Mouse (Mus musculus): ENCODE data around the gene Tecta. TPM values are rescaled to one million over a fixed set of nuclear protein-coding genes. Genes with fewer than 3 reads are reported as not detected.

The Tecta gene
- polyA plus RNA-seq, 1 experiment, result not detected

- no peak for TF ChIP-seq GATA1 (IDR thresholded peaks at IDR 0.05; ENCODE audit: low read length)
Measured at GRCm38 (mm10) chr9:42339151-42339550, 60.6 kb downstream of the Tecta start.

GRCm38 (mm10) chr9:42337026-42337425, 62.7 kb downstream of the Tecta start:
- TF ChIP-seq GATA1 (IDR thresholded peaks at IDR 0.05; ENCODE audit: low read length), result no peak

GRCm38 (mm10) chr9:42336575-42336974, 63.2 kb downstream of the Tecta start:
- TF ChIP-seq GATA1 (IDR thresholded peaks at IDR 0.05; ENCODE audit: low read length), result no peak

GRCm38 (mm10) chr9:42334885-42335284, 64.8 kb downstream of the Tecta start:
- no peak for TF ChIP-seq GATA1 (IDR thresholded peaks at IDR 0.05; ENCODE audit: low read length)

- no peak for TF ChIP-seq GATA1 (IDR thresholded peaks at IDR 0.05; ENCODE audit: low read length)
Measured at GRCm38 (mm10) chr9:42332692-42333091, 67.0 kb downstream of the Tecta start.

- TF ChIP-seq GATA1 (IDR thresholded peaks at IDR 0.05; ENCODE audit: low read length), result no peak
Measured at GRCm38 (mm10) chr9:42331341-42331740, 68.4 kb downstream of the Tecta start.

- no peak for TF ChIP-seq GATA1 (IDR thresholded peaks at IDR 0.05; ENCODE audit: low read length)
Measured at GRCm38 (mm10) chr9:42329753-42330152, 70.0 kb downstream of the Tecta start.

- TF ChIP-seq GATA1 (IDR thresholded peaks at IDR 0.05; ENCODE audit: low read length), result no peak
Measured at GRCm38 (mm10) chr9:42326688-42327440, 72.9 kb downstream of the Tecta start.

GRCm38 (mm10) chr9:42324640-42325394, 74.9 kb downstream of the Tecta start:
- no peak for TF ChIP-seq GATA1 (IDR thresholded peaks at IDR 0.05; ENCODE audit: low read length)

GRCm38 (mm10) chr9:42323238-42323637, 76.5 kb downstream of the Tecta start:
- no peak for TF ChIP-seq GATA1 (IDR thresholded peaks at IDR 0.05; ENCODE audit: low read length)

GRCm38 (mm10) chr9:42321442-42321841, 78.3 kb downstream of the Tecta start:
- TF ChIP-seq GATA1 (IDR thresholded peaks at IDR 0.05; ENCODE audit: low read length), result no peak

- no peak for TF ChIP-seq GATA1 (IDR thresholded peaks at IDR 0.05; ENCODE audit: low read length)
Measured at GRCm38 (mm10) chr9:42320616-42321015, 79.1 kb downstream of the Tecta start.

GRCm38 (mm10) chr9:42318455-42318987, 81.2 kb downstream of the Tecta start:
- no peak for TF ChIP-seq GATA1 (IDR thresholded peaks at IDR 0.05; ENCODE audit: low read length)

- TF ChIP-seq GATA1 (IDR thresholded peaks at IDR 0.05; ENCODE audit: low read length), result no peak
Measured at GRCm38 (mm10) chr9:42317337-42317736, 82.4 kb downstream of the Tecta start.

- no peak for TF ChIP-seq GATA1 (IDR thresholded peaks at IDR 0.05; ENCODE audit: low read length)
Measured at GRCm38 (mm10) chr9:42315816-42316215, 83.9 kb downstream of the Tecta start.

- TF ChIP-seq GATA1 (IDR thresholded peaks at IDR 0.05; ENCODE audit: low read length), result no peak
Measured at GRCm38 (mm10) chr9:42314959-42315358, 84.8 kb downstream of the Tecta start.
